In genomic region chr3:98339706-98340109, GRCm38 (mm10) we compare ENCODE assay signal across 8 mouse cellular contexts. TPM values are rescaled to one million over a fixed set of nuclear protein-coding genes. Genes with fewer than 3 reads are reported as not detected.
DNase-seq lines count a peak whose midpoint lies in the region; ATAC-seq lines count a peak whose summit lies in the region.
"Not testable (repeated sequence)": the region's sequence is repeated elsewhere in the genome, so short reads cannot be mapped to it uniquely, and the experiment has no call there.

Phgdh (minus strand) TSS chr3:98339990.

- H3K4me3 ChIP-seq in hindbrain, embryonic 12.5 days: peak within 1 kb of the TSS; percentile 69
- H3K4me3 ChIP-seq in lung, embryonic 16.5 days (ENCODE audit: low read length): peak within 1 kb of the TSS; percentile 69

- peak; percentile 81 for ATAC-seq in hindbrain, embryonic 12.5 days (ENCODE audit: low FRiP score)
- ATAC-seq in lung, embryonic 16.5 days (ENCODE audit: low read depth): peak; percentile 84

- H3K9ac ChIP-seq in hindbrain, embryonic 12.5 days: peak within 1 kb of the TSS; percentile 80
- H3K9ac ChIP-seq in lung, embryonic 16.5 days (ENCODE audit: low read length): peak within 1 kb of the TSS; percentile 76

- not testable (repeated sequence) for H3K9me3 ChIP-seq in hindbrain, embryonic 12.5 days (replicated peaks); lung, embryonic 16.5 days (ENCODE audit: control insufficient read depth, low read length)

- peaks cover 37% of the 10 kb centered on the region for H3K4me1 ChIP-seq in hindbrain, embryonic 12.5 days
- H3K4me1 ChIP-seq in lung, embryonic 16.5 days (replicated peaks; ENCODE audit: control insufficient read depth, insufficient read depth, low read length): peaks cover 16% of the 10 kb centered on the region; the same call in 1 of the 2 replicates

- not testable (repeated sequence) for H3K27me3 ChIP-seq in hindbrain, embryonic 12.5 days; lung, embryonic 16.5 days (ENCODE audit: control insufficient read depth, insufficient read depth, low read depth, low read length)

- H3K27ac ChIP-seq in hindbrain, embryonic 12.5 days: peak within 1 kb of the TSS; percentile 75
- H3K27ac ChIP-seq in lung, embryonic 16.5 days (ENCODE audit: low read length): peak within 1 kb of the TSS; percentile 77

- not testable (repeated sequence) for H3K36me3 ChIP-seq in hindbrain, embryonic 12.5 days; lung, embryonic 16.5 days (ENCODE audit: control insufficient read depth, insufficient read depth, low read length)

- peak within 1 kb of the TSS; percentile 99 for H3K4me2 ChIP-seq in hindbrain, embryonic 12.5 days (replicated peaks)
- peak within 1 kb of the TSS; percentile 91 for H3K4me2 ChIP-seq in lung, embryonic 16.5 days (ENCODE audit: low read depth, low read length)

- WGBS in hindbrain, embryonic 12.5 days: 0% methylated on average over 10 of the region's 10 CpGs
- 0% methylated on average over 7 of the region's 10 CpGs for WGBS in lung, embryonic 16.5 days

- peak; percentile 92 for DNase-seq in NIH3T3 (ENCODE audit: low read depth)
- peak; percentile 76 to 82 for DNase-seq in cerebellum, postnatal 10 days
- DNase-seq in frontal cortex, postnatal 36 days (ENCODE audit: low spot score in 2 of 2): peak; percentile 40 to 47
- peak; percentile 69 for DNase-seq in layer of hippocampus, adult 9-11 months
- peak; percentile 69 for DNase-seq in ovary, adult 18-20 months (ENCODE audit: low spot score)
- peak; percentile 87 for DNase-seq in thymus, postnatal 14 days

RNA-seq across cellular contexts. Expression of gene Phgdh, which starts in this region (rescaled TPM):
- 201 and 240 TPM in 2 replicates for polyA plus RNA-seq in hindbrain, embryonic 12.5 days (2016; fragmentation: Nextera tagmentation; extraction: Ambion mirVana)
- polyA plus RNA-seq in lung, embryonic 16.5 days (2015; fragmentation: Nextera tagmentation; extraction: Ambion mirVana): 159 and 162 TPM in 2 replicates

Comparison
In these comparisons a context has a peak if more than half of its experiments do, and no peak if none do; other contexts are left out.
1. Peak in every context shown above with its lines: DNase-seq, ATAC-seq, H3K4me3 ChIP-seq and H3K27ac ChIP-seq.